Mouse (Mus musculus) CH12.LX (cell line): ENCODE data around the gene Rpl31. TPM values are rescaled to one million over a fixed set of nuclear protein-coding genes. Genes with fewer than 3 reads are reported as not detected.

Experiments used
- DNase-seq: peaks from one replicate; pipeline ENCODE4 v3.0.0-alpha.2; 2013; ENCODE audit errors: extremely low read depth
- H3K27ac ChIP-seq: 2 replicates; pipeline ENCODE4 v1.5.1; 2012; ENCODE audit warnings: low read depth, mild to moderate bottlenecking, control low read depth, moderate library complexity; ENCODE audit not compliant: insufficient read depth
- H3K27me3 ChIP-seq: replicated peaks from 2 replicates; pipeline ENCODE3; 2012; ENCODE audit warnings: inconsistent platforms
- H3K36me3 ChIP-seq, 2 experiments: replicated peaks in 1 of 2; 2 replicates each; pipeline versions ENCODE3 to v1.6.1; 2012; ENCODE audit warnings: inconsistent platforms in 1 of 2, low read length in 1 of 2, mild to moderate bottlenecking in 1 of 2, mixed read lengths in 1 of 2, moderate library complexity in 1 of 2; ENCODE audit not compliant: control insufficient read depth in 1 of 2, insufficient read depth in 1 of 2
- H3K4me1 ChIP-seq, 2 experiments: 2 replicates each; pipeline ENCODE4 v1.6.1; 2012; ENCODE audit warnings: inconsistent platforms in 1 of 2, moderate library complexity in 1 of 2; ENCODE audit not compliant: insufficient read depth in 2 of 2, control insufficient read depth in 1 of 2
- H3K4me2 ChIP-seq: 2 replicates; pipeline ENCODE4 v1.6.1; 2012; ENCODE audit warnings: low read depth, mild to moderate bottlenecking, control low read depth; ENCODE audit not compliant: poor library complexity, insufficient read depth, severe bottlenecking
- H3K4me3 ChIP-seq, 3 experiments: fragments of 150-350 bp in 1 of 3; sonication (generic) in 1 of 3; replicated peaks in 1 of 3; 2 replicates each; pipeline versions ENCODE3 to v1.5.1; 2011 to 2012; ENCODE audit warnings: low read depth in 2 of 3, low read length in 2 of 3, mild to moderate bottlenecking in 2 of 3, moderate library complexity in 2 of 3, control low read depth in 1 of 3, improper control_type of control experiment in 1 of 3, inconsistent platforms in 1 of 3, mixed read lengths in 1 of 3; ENCODE audit not compliant: poor library complexity in 1 of 3
- H3K79me2 ChIP-seq: replicated peaks from 2 replicates; pipeline ENCODE4 v1.6.1; 2012; ENCODE audit warnings: mild to moderate bottlenecking, moderate library complexity; ENCODE audit not compliant: control insufficient read depth, poor library complexity, insufficient read depth, severe bottlenecking; ENCODE audit errors: extremely low read depth
- H3K9ac ChIP-seq: 2 replicates; pipeline ENCODE4 v1.6.1; 2012; ENCODE audit warnings: low read depth, mild to moderate bottlenecking, control low read depth, moderate library complexity; ENCODE audit not compliant: insufficient read depth
- H3K9me3 ChIP-seq: replicated peaks from 2 replicates; pipeline ENCODE3; 2012; ENCODE audit warnings: low read length, inconsistent platforms, mixed read lengths
- BHLHE40 ChIP-seq: IDR thresholded peaks from 2 replicates; pipeline ENCODE4 v1.6.1; 2011; ENCODE audit warnings: mild to moderate bottlenecking, low read depth, low read length, improper control_type of control experiment
- CHD1 ChIP-seq: IDR thresholded peaks from 2 replicates; pipeline ENCODE4 v1.6.1; 2012; ENCODE audit warnings: low read depth, low read length, improper control_type of control experiment, inconsistent platforms
- CHD2 ChIP-seq: IDR thresholded peaks from 2 replicates; pipeline ENCODE4 v1.6.1; 2011; ENCODE audit warnings: low read length, improper control_type of control experiment
- CTCF ChIP-seq, 2 experiments: IDR thresholded peaks in 1 of 2; conservative IDR thresholded peaks in 1 of 2; 2 replicates each; pipeline ENCODE4 v1.5.1; 2011 to 2012; ENCODE audit warnings: low read depth in 2 of 2, low read length in 2 of 2, improper control_type of control experiment in 1 of 2, inconsistent platforms in 1 of 2, mild to moderate bottlenecking in 1 of 2, moderate library complexity in 1 of 2
- E2F4 ChIP-seq: IDR thresholded peaks from 2 replicates; pipeline ENCODE4 v1.6.1; 2011; ENCODE audit warnings: low read depth, low read length, improper control_type of control experiment; ENCODE audit not compliant: insufficient replicate concordance
- ELF1 ChIP-seq: IDR thresholded peaks from 2 replicates; pipeline ENCODE4 v1.6.1; 2014; ENCODE audit warnings: low read depth, mild to moderate bottlenecking, inconsistent platforms, low read length, improper control_type of control experiment
- EP300 ChIP-seq: IDR thresholded peaks from 2 replicates; pipeline ENCODE4 v1.6.1; 2011; ENCODE audit warnings: low read length, improper control_type of control experiment
- ETS1 ChIP-seq: conservative IDR thresholded peaks from 2 replicates; pipeline ENCODE4 v1.6.1; 2012; ENCODE audit warnings: low read depth, mild to moderate bottlenecking, inconsistent platforms, low read length, improper control_type of control experiment, moderate library complexity
- GABPA ChIP-seq: IDR thresholded peaks from 2 replicates; pipeline ENCODE4 v1.6.1; 2012; ENCODE audit warnings: low read depth, low read length, improper control_type of control experiment, inconsistent platforms; ENCODE audit not compliant: insufficient replicate concordance
- HCFC1 ChIP-seq: IDR thresholded peaks from 2 replicates; pipeline ENCODE4 v1.6.1; 2012; ENCODE audit warnings: low read depth, mild to moderate bottlenecking, inconsistent platforms, low read length, improper control_type of control experiment
- IRF4 ChIP-seq: IDR thresholded peaks from 2 replicates; pipeline ENCODE4 v1.6.1; 2014; ENCODE audit warnings: low read depth, mild to moderate bottlenecking, inconsistent platforms, low read length, improper control_type of control experiment
- JUN ChIP-seq: IDR thresholded peaks from 2 replicates; pipeline ENCODE4 v1.6.1; 2011; ENCODE audit warnings: low read depth, mild to moderate bottlenecking, low read length, improper control_type of control experiment, moderate library complexity; ENCODE audit not compliant: insufficient read depth
- JUND ChIP-seq: conservative IDR thresholded peaks from 2 replicates; pipeline ENCODE4 v1.6.1; 2011; ENCODE audit warnings: low read depth, low read length, improper control_type of control experiment
- KAT2A ChIP-seq: IDR thresholded peaks from 2 replicates; pipeline ENCODE4 v1.6.1; 2012; ENCODE audit warnings: low read length, improper control_type of control experiment, inconsistent platforms; ENCODE audit not compliant: insufficient replicate concordance
- MAFK ChIP-seq: IDR thresholded peaks from 2 replicates; pipeline ENCODE4 v1.6.1; 2011; ENCODE audit warnings: low read length, improper control_type of control experiment; ENCODE audit not compliant: insufficient replicate concordance
- MAX ChIP-seq: IDR thresholded peaks from 2 replicates; pipeline ENCODE4 v1.6.1; 2011; ENCODE audit warnings: low read length, improper control_type of control experiment
- MAZ ChIP-seq: IDR thresholded peaks from 2 replicates; pipeline ENCODE4 v1.6.1; 2012; ENCODE audit warnings: low read depth, mild to moderate bottlenecking, inconsistent platforms, low read length, improper control_type of control experiment, moderate library complexity
- MEF2A ChIP-seq: IDR thresholded peaks from 2 replicates; pipeline ENCODE4 v1.6.1; 2014; ENCODE audit warnings: low read depth, mild to moderate bottlenecking, inconsistent platforms, low read length, improper control_type of control experiment, borderline replicate concordance
- MXI1 ChIP-seq: IDR thresholded peaks from 2 replicates; pipeline ENCODE4 v1.6.1; 2011; ENCODE audit warnings: mild to moderate bottlenecking, low read depth, low read length, improper control_type of control experiment
- MYC ChIP-seq: IDR thresholded peaks from 2 replicates; pipeline ENCODE4 v1.6.1; 2011; ENCODE audit warnings: low read depth, mild to moderate bottlenecking, improper control_type of control experiment, low read length
- NELFE ChIP-seq: IDR thresholded peaks from 2 replicates; pipeline ENCODE4 v1.6.1; 2011; ENCODE audit warnings: low read depth, low read length, improper control_type of control experiment
- NRF1 ChIP-seq: IDR thresholded peaks from 2 replicates; pipeline ENCODE4 v1.6.1; 2014; ENCODE audit warnings: low read depth, mild to moderate bottlenecking, inconsistent platforms, low read length, improper control_type of control experiment, moderate library complexity
- PAX5 ChIP-seq: IDR thresholded peaks from 2 replicates; pipeline ENCODE4 v1.6.1; 2012; ENCODE audit warnings: low read length, inconsistent platforms, mixed read lengths
- POLR2A ChIP-seq: IDR thresholded peaks from 2 replicates; pipeline ENCODE4 v1.6.1; 2011; ENCODE audit warnings: low read depth, mild to moderate bottlenecking, improper control_type of control experiment, low read length
- POLR2AphosphoS2 ChIP-seq: IDR thresholded peaks from 2 replicates; pipeline ENCODE4 v1.6.1; 2011; ENCODE audit warnings: low read depth, low read length, improper control_type of control experiment
- RAD21 ChIP-seq: IDR thresholded peaks from 2 replicates; pipeline ENCODE4 v1.6.1; 2011; ENCODE audit warnings: low read depth, mild to moderate bottlenecking, low read length, improper control_type of control experiment, moderate library complexity
- RCOR1 ChIP-seq: conservative IDR thresholded peaks from 2 replicates; pipeline ENCODE4 v1.6.1; 2012; ENCODE audit warnings: low read depth, mild to moderate bottlenecking, inconsistent platforms, low read length, improper control_type of control experiment
- SIN3A ChIP-seq: IDR thresholded peaks from 2 replicates; pipeline ENCODE4 v1.6.1; 2012; ENCODE audit warnings: low read length, improper control_type of control experiment, inconsistent platforms
- SMC3 ChIP-seq: IDR thresholded peaks from 2 replicates; pipeline ENCODE4 v1.6.1; 2011; ENCODE audit warnings: low read depth, low read length, improper control_type of control experiment
- TBP ChIP-seq: conservative IDR thresholded peaks from 2 replicates; pipeline ENCODE4 v1.6.1; 2011; ENCODE audit warnings: low read depth, low read length, improper control_type of control experiment
- TCF12 ChIP-seq: IDR thresholded peaks from 2 replicates; pipeline ENCODE4 v1.6.1; 2014; ENCODE audit warnings: low read depth, mild to moderate bottlenecking, inconsistent platforms, low read length, improper control_type of control experiment
- UBTF ChIP-seq: IDR thresholded peaks from 2 replicates; pipeline ENCODE4 v1.6.1; 2012; ENCODE audit warnings: low read depth, mild to moderate bottlenecking, inconsistent platforms, low read length, improper control_type of control experiment, moderate library complexity
- USF1 ChIP-seq: IDR thresholded peaks from 2 replicates; pipeline ENCODE4 v1.6.1; 2014; ENCODE audit warnings: low read depth, mild to moderate bottlenecking, inconsistent platforms, low read length, improper control_type of control experiment
- USF2 ChIP-seq: conservative IDR thresholded peaks from 2 replicates; pipeline ENCODE4 v1.6.1; 2011; ENCODE audit warnings: low read depth, low read length, improper control_type of control experiment
- ZC3H11A ChIP-seq: IDR thresholded peaks from 2 replicates; pipeline ENCODE4 v1.6.1; 2012; ENCODE audit warnings: low read depth, mild to moderate bottlenecking, inconsistent platforms, low read length, improper control_type of control experiment
- ZKSCAN1 ChIP-seq: IDR thresholded peaks from 2 replicates; pipeline ENCODE4 v1.6.1; 2012; ENCODE audit warnings: low read depth, inconsistent platforms, low read length, improper control_type of control experiment, borderline replicate concordance
- ZMIZ1 ChIP-seq: IDR thresholded peaks from 2 replicates; pipeline ENCODE4 v1.6.1; 2012; ENCODE audit warnings: low read depth, mild to moderate bottlenecking, inconsistent platforms, low read length, improper control_type of control experiment
- ZNF384 ChIP-seq: IDR thresholded peaks from 2 replicates; pipeline ENCODE4 v1.6.1; 2012; ENCODE audit warnings: low read depth, low read length, improper control_type of control experiment, inconsistent platforms
- dilution Hi-C: fragments of 300-500 bp; cut with MboI; formaldehyde crosslinking; loops from 2 replicates; pipeline ENCODE4 v1.14.3; 2020; ENCODE audit warnings: low sequenced_read_pairs; ENCODE audit not compliant: extremely low pct_unique_long_range_greater_than_20kb, extremely low pct_ligation_motif_present
- in situ Hi-C: fragments of 300-500 bp; cut with MboI; formaldehyde crosslinking; loops from 3 replicates; pipeline ENCODE4 v1.14.3; 2019; ENCODE audit warnings: low sequenced_read_pairs, low pct_ligation_motif_present, low pct_unique_long_range_greater_than_20kb, mixed read lengths
- polyA plus RNA-seq: library from polyadenylated mRNA; unstranded; fragments of >175 nt; gene quantifications from 2 replicates; pipeline ENCODE4 v1.2.1, GENCODE M21; 2012; ENCODE audit warnings: low read depth; ENCODE audit not compliant: insufficient read length
- total RNA-seq, 2 experiments: library from RNA; depleted of rRNA; stranded (reverse); fragments of 300-350 nt in 1 of 2; fragments of >200 nt in 1 of 2; gene quantifications; 2 replicates each; pipeline ENCODE4 v1.2.3; 2012 to 2014

The Rpl31 gene
- total RNA-seq (2012; rRNA removed) (1,766 and 2,121 TPM in 2 replicates), total RNA-seq (2014; rRNA removed) (1,044 and 1,145 TPM in 2 replicates), polyA plus RNA-seq (795 and 949 TPM in 2 replicates)

GRCm38 (mm10) chr1:39367601-39368266, at the start of gene Rpl31:
Gene Rpl31 (plus strand): TSS chr1:39367842.
- peak within 1 kb of the TSS; percentile 95 for H3K9ac ChIP-seq
- dilution Hi-C loops (no loop called here), in situ Hi-C loops (no loop called here)
- peaks cover 4 to 26% of the 10 kb centered on the region in 2 experiments; a peak in 2 of 4 replicates for H3K4me1 ChIP-seq
- H3K36me3 ChIP-seq = peaks cover 32 to 42% of the 10 kb centered on the region in 2 experiments
- no peaks in the 10 kb centered on the region for H3K9me3 ChIP-seq
- peak within 1 kb of the TSS; percentile 86 for H3K4me2 ChIP-seq
- DNase-seq = peak; percentile 93
- H3K27me3 ChIP-seq = no peaks in the 10 kb centered on the region
- no peak for TF ChIP-seq E2F4
- TF ChIP-seq SIN3A = no peak; the same call in 1 of the 2 replicates
- TF ChIP-seq TBP = peak; percentile 66
- TF ChIP-seq KAT2A = peak; percentile 93
- no peak for TF ChIP-seq RCOR1
- no peak for TF ChIP-seq MAFK
- peak; percentile 49 for TF ChIP-seq MXI1
- no peak for TF ChIP-seq CTCF (conservative IDR thresholded peaks at IDR 0.05 in 1 of 2, IDR thresholded peaks at IDR 0.05 in 1 of 2; ENCODE audit: low read depth in 2 of 2, low read length in 2 of 2)
- no peak for TF ChIP-seq ZNF384
- no peak for TF ChIP-seq EP300
- no peak for TF ChIP-seq BHLHE40
- peak; percentile 90 for TF ChIP-seq ELF1
- no peak for TF ChIP-seq ETS1
- no peak for TF ChIP-seq USF2
- peak; percentile 94 for TF ChIP-seq NELFE
- peak; percentile 66; the same call in 1 of the 2 replicates for TF ChIP-seq CHD2
- TF ChIP-seq ZMIZ1 = no peak; the same call in 1 of the 2 replicates
- no peak; the same call in none of the 2 replicates for TF ChIP-seq MEF2A
- peak; percentile 87 for TF ChIP-seq HCFC1
- TF ChIP-seq GABPA = no peak; the same call in 1 of the 2 replicates
- peak; percentile 63; the same call in 1 of the 2 replicates for TF ChIP-seq MAX
- peak; percentile 75; the same call in 1 of the 2 replicates for TF ChIP-seq POLR2AphosphoS2
- TF ChIP-seq ZKSCAN1 = no peak
- no peak for TF ChIP-seq JUND
- no peak for TF ChIP-seq PAX5
- no peak for TF ChIP-seq SMC3
- peak; percentile 92 for TF ChIP-seq POLR2A
- TF ChIP-seq USF1 = peak; percentile 36; the same call in 1 of the 2 replicates
- no peak for TF ChIP-seq RAD21
- TF ChIP-seq MYC = peak; percentile 46
- TF ChIP-seq NRF1 = no peak; the same call in none of the 2 replicates
- TF ChIP-seq JUN = no peak
- TF ChIP-seq CHD1 = no peak
- no peak for TF ChIP-seq ZC3H11A
- no peak for TF ChIP-seq IRF4
- peak; percentile 74; the same call in 1 of the 2 replicates for TF ChIP-seq UBTF
- TF ChIP-seq TCF12 = peak; percentile 95
- no peak for TF ChIP-seq MAZ
- H3K79me2 ChIP-seq = peaks cover 27% of the 10 kb centered on the region
- H3K27ac ChIP-seq = peak within 1 kb of the TSS; percentile 53
- H3K4me3 ChIP-seq = peak within 1 kb of the TSS; percentile 83 to 100 (median 99)
